Mouse (Mus musculus): ENCODE data around the gene E4f1. TPM values are rescaled to one million over a fixed set of nuclear protein-coding genes. Genes with fewer than 3 reads are reported as not detected.

The E4f1 gene
- polyA plus RNA-seq, 1 experiment: not detected

DNA sequence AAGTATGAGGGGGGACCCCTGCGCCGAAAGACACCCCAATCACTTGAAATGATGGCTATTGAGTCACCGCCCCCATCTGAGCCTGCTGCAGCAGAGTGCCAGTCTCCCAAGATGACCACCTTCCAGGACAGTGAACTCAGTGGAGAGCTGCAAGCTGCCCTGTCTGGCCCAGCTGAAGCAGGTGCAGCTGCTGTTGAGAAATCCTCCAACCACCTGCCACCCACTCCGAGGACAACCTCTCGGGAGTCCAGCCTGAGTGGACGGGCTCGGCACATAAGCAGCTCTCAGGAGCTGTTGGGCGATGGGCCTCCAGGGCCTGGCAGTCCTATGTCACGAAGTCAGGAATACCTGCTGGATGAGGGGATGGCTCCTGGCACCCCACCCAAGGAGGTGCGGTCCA, 34.0 kb upstream of the E4f1 start:
- Histone ChIP-seq H3K4me1 (ENCODE audit: control insufficient read depth, insufficient read depth, low read length) (peaks cover 25% of the 10 kb centered on the region), H3K27ac (ENCODE audit: insufficient read depth, low read depth, low read length) (no peak overlapping the region), H3K4me3 (ENCODE audit: insufficient read depth, low read depth, low read length) (no peak overlapping the region)
- TF ChIP-seq POLR2A (IDR thresholded peaks at IDR 0.05; ENCODE audit: insufficient read depth, low read depth, low read length) (no peak), CTCF (IDR thresholded peaks at IDR 0.05; ENCODE audit: insufficient read depth, low read depth, low read length) (no peak)
- WGBS: 94% methylated on average over 10 of the region's 10 CpGs

GRCm38 (mm10) chr17:24502208-24502607, 32.1 kb upstream of the E4f1 start:
- H3K27ac ChIP-seq (ENCODE audit: insufficient read depth, low read depth, low read length): no peak overlapping the region
- H3K4me3 ChIP-seq (ENCODE audit: insufficient read depth, low read depth, low read length): no peak overlapping the region
- peaks cover 17% of the 10 kb centered on the region for H3K4me1 ChIP-seq (ENCODE audit: control insufficient read depth, insufficient read depth, low read length)
- 46% methylated on average over 11 of the region's 11 CpGs for WGBS
- no peak for TF ChIP-seq POLR2A (IDR thresholded peaks at IDR 0.05; ENCODE audit: insufficient read depth, low read depth, low read length)
- no peak for TF ChIP-seq CTCF (IDR thresholded peaks at IDR 0.05; ENCODE audit: insufficient read depth, low read depth, low read length)

- no peak overlapping the region for H3K4me3 ChIP-seq (ENCODE audit: insufficient read depth, low read depth, low read length)
- WGBS: 69% methylated on average over 1 of the region's 1 CpGs
- no peak for TF ChIP-seq POLR2A (IDR thresholded peaks at IDR 0.05; ENCODE audit: insufficient read depth, low read depth, low read length)
- TF ChIP-seq CTCF (IDR thresholded peaks at IDR 0.05; ENCODE audit: insufficient read depth, low read depth, low read length): no peak
- 0 out of 2 replicates have a peak overlapping the region, but pooled peaks have one; percentile 76 for H3K27ac ChIP-seq (ENCODE audit: insufficient read depth, low read depth, low read length)
- H3K4me1 ChIP-seq (ENCODE audit: control insufficient read depth, insufficient read depth, low read length): peaks cover 8% of the 10 kb centered on the region
Measured at GRCm38 (mm10) chr17:24496026-24496425, 25.9 kb upstream of the E4f1 start.

- Histone ChIP-seq H3K4me1 (ENCODE audit: control insufficient read depth, insufficient read depth, low read length) (peaks cover 12% of the 10 kb centered on the region), H3K4me3 (ENCODE audit: insufficient read depth, low read depth, low read length) (no peak overlapping the region), H3K27ac (ENCODE audit: insufficient read depth, low read depth, low read length) (peak overlapping the region; percentile 76)
- 48% methylated on average over 3 of the region's 3 CpGs for WGBS
- TF ChIP-seq CTCF (IDR thresholded peaks at IDR 0.05; ENCODE audit: insufficient read depth, low read depth, low read length) (no peak), POLR2A (IDR thresholded peaks at IDR 0.05; ENCODE audit: insufficient read depth, low read depth, low read length) (no peak)
Measured at GRCm38 (mm10) chr17:24495443-24495842, 25.3 kb upstream of the E4f1 start.

GRCm38 (mm10) chr17:24494627-24495335, 24.7 kb upstream of the E4f1 start:
- WGBS: 12% methylated on average over 2 of the region's 2 CpGs
- Histone ChIP-seq H3K27ac (ENCODE audit: insufficient read depth, low read depth, low read length) (peak overlapping the region; percentile 76), H3K4me1 (ENCODE audit: control insufficient read depth, insufficient read depth, low read length) (peaks cover 17% of the 10 kb centered on the region), H3K4me3 (ENCODE audit: insufficient read depth, low read depth, low read length) (no peak overlapping the region)
- no peak for TF ChIP-seq POLR2A (IDR thresholded peaks at IDR 0.05; ENCODE audit: insufficient read depth, low read depth, low read length)
- no peak for TF ChIP-seq CTCF (IDR thresholded peaks at IDR 0.05; ENCODE audit: insufficient read depth, low read depth, low read length)

DNA sequence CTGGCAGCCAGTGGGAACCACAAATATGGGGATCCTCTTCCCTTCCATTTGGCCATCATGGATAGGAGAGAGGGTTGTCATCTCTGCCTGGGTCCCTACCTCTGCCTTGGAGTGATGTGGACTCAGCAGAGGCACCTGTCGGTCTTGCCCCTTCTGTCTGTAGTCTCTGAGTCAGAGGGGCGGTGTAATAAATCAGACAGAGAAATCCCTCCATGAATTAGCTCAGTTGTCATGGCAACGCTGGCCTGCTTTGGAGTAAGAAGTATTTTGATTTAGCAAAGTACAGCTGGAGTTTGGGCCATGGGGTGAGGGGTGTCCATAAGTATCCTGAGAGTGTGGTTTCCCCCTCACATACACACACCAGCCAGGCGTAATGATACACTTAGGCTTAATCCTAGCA, 20.3 kb upstream of the E4f1 start:
- H3K27ac ChIP-seq (ENCODE audit: insufficient read depth, low read depth, low read length): peak overlapping the region; percentile 22
- WGBS: 31% methylated on average over 4 of the region's 4 CpGs
- TF ChIP-seq CTCF (IDR thresholded peaks at IDR 0.05; ENCODE audit: insufficient read depth, low read depth, low read length) (no peak), POLR2A (IDR thresholded peaks at IDR 0.05; ENCODE audit: insufficient read depth, low read depth, low read length) (no peak)
- H3K4me3 ChIP-seq (ENCODE audit: insufficient read depth, low read depth, low read length): 0 out of 2 replicates have a peak overlapping the region, but pooled peaks have one; percentile 87
- H3K4me1 ChIP-seq (ENCODE audit: control insufficient read depth, insufficient read depth, low read length): peaks cover 28% of the 10 kb centered on the region

- Histone ChIP-seq H3K27ac (ENCODE audit: insufficient read depth, low read depth, low read length) (peak overlapping the region; percentile 94), H3K4me3 (ENCODE audit: insufficient read depth, low read depth, low read length) (peak overlapping the region; percentile 87), H3K4me1 (ENCODE audit: control insufficient read depth, insufficient read depth, low read length) (peaks cover 26% of the 10 kb centered on the region)
- TF ChIP-seq CTCF (IDR thresholded peaks at IDR 0.05; ENCODE audit: insufficient read depth, low read depth, low read length): no peak
- WGBS: 16% methylated on average over 19 of the region's 19 CpGs
Measured at GRCm38 (mm10) chr17:24489265-24490030, 19.3 kb upstream of the E4f1 start.

DNA sequence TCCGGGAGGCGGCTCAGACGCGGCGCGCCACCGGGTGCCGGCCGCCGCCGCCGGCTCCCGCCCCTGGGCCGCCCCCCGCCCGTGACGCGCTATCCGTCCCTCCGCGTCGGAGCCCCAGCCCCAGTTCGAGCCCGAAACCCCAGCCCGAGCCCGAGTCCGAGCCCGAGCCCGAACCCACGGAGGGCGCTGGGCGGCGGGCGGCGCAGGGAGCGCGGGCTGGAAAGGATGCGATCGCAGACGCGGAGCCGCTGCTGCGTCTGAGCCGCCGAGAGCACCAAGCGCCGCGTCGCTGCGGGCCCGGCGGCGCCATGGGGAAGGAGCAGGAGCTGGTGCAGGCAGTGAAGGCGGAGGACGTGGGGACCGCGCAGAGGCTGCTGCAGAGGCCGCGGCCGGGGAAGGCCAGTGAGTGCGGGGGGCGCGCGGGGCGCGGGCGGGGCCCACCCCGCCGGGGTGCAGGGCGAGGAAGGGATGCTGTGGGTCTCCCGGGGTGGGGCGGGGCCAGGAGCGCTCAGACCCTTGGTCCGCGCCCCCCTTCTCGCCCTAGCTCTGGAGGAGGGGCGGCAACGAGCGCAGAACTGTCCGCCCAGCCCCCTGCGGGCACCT, 18.6 kb upstream of the E4f1 start:
- peak overlapping the region; percentile 87 for H3K4me3 ChIP-seq (ENCODE audit: insufficient read depth, low read depth, low read length)
- H3K27ac ChIP-seq (ENCODE audit: insufficient read depth, low read depth, low read length): peak overlapping the region; percentile 94

More for the DNA sequence above, 18.6 kb upstream of the E4f1 start:
- TF ChIP-seq POLR2A (IDR thresholded peaks at IDR 0.05; ENCODE audit: insufficient read depth, low read depth, low read length): peak; percentile 37; the same call in 1 of the 2 replicates
- no peak for TF ChIP-seq CTCF (IDR thresholded peaks at IDR 0.05; ENCODE audit: insufficient read depth, low read depth, low read length)
- under 1% methylated on average over 72 of the region's 81 CpGs for WGBS
- H3K4me1 ChIP-seq (ENCODE audit: control insufficient read depth, insufficient read depth, low read length): peaks cover 26% of the 10 kb centered on the region

Measured in olfactory bulb, adult 2 months (tissue).